Mouse (Mus musculus): ENCODE measurements at regions not wholly inside any gene's neighbourhood (a gene's known extent, or its start where the extent isn't known, plus 50 kb on each side); places are given as distances from the start of the nearest gene placed in this dataset.
"Not testable (repeated sequence)": the region's sequence is repeated elsewhere in the genome, so short reads cannot be mapped to it uniquely, and the experiment has no call there.

GRCm38 (mm10) chr1:98665584-98665983, 244.7 kb downstream of the Slco6d1 start:
- Histone ChIP-seq H3K4me3 (no peak overlapping the region), H3K9ac (no peak overlapping the region), H3K9me3 (no peaks in the 10 kb centered on the region), H3K36me3 (no peaks in the 10 kb centered on the region), H3K27ac (no peak overlapping the region), H3K4me2 (replicated peaks) (no peak overlapping the region), H3K4me1 (no peaks in the 10 kb centered on the region), H3K27me3 (replicated peaks) (no peaks in the 10 kb centered on the region)
- ATAC-seq (ENCODE audit: low FRiP score, low read depth): no peak
- WGBS: 88% methylated on average over 2 of the region's 2 CpGs

GRCm38 (mm10) chr1:98667426-98667825, 246.5 kb downstream of the Slco6d1 start:
- not testable (repeated sequence) for H3K4me1 ChIP-seq; H3K27me3 ChIP-seq (replicated peaks); H3K36me3 ChIP-seq; H3K9me3 ChIP-seq; H3K4me2 ChIP-seq (replicated peaks); ATAC-seq (ENCODE audit: low FRiP score, low read depth); H3K4me3 ChIP-seq; H3K9ac ChIP-seq; H3K27ac ChIP-seq
- 72% methylated on average over 2 of the region's 2 CpGs for WGBS

GRCm38 (mm10) chr1:98667887-98668286, 247.0 kb downstream of the Slco6d1 start:
- no peaks in the 10 kb centered on the region for H3K4me1 ChIP-seq
- ATAC-seq (ENCODE audit: low FRiP score, low read depth): no peak
- H3K4me3 ChIP-seq: no peak overlapping the region
- H3K9me3 ChIP-seq: no peaks in the 10 kb centered on the region
- H3K4me2 ChIP-seq (replicated peaks): no peak overlapping the region
- WGBS: 81% methylated on average over 1 of the region's 1 CpGs
- no peak overlapping the region for H3K9ac ChIP-seq
- H3K27ac ChIP-seq: no peak overlapping the region
- no peaks in the 10 kb centered on the region for H3K36me3 ChIP-seq
- no peaks in the 10 kb centered on the region for H3K27me3 ChIP-seq (replicated peaks)

GRCm38 (mm10) chr1:98668595-98668994, 247.7 kb downstream of the Slco6d1 start:
- no peaks in the 10 kb centered on the region for H3K27me3 ChIP-seq (replicated peaks)
- H3K9ac ChIP-seq: no peak overlapping the region
- no peak overlapping the region for H3K4me3 ChIP-seq
- WGBS: 33% methylated on average over 2 of the region's 2 CpGs
- no peak overlapping the region for H3K4me2 ChIP-seq (replicated peaks)
- 0 out of 2 replicates have a peak, but pooled peaks have one; percentile 66 for ATAC-seq (ENCODE audit: low FRiP score, low read depth)
- no peaks in the 10 kb centered on the region for H3K36me3 ChIP-seq
- H3K9me3 ChIP-seq: no peaks in the 10 kb centered on the region
- H3K4me1 ChIP-seq: no peaks in the 10 kb centered on the region
- no peak overlapping the region for H3K27ac ChIP-seq

GRCm38 (mm10) chr1:98678686-98679085, 257.8 kb downstream of the Slco6d1 start:
- H3K4me2 ChIP-seq (replicated peaks): no peak overlapping the region
- no peak for ATAC-seq (ENCODE audit: low FRiP score, low read depth)
- no peak overlapping the region for H3K4me3 ChIP-seq
- no peak overlapping the region for H3K9ac ChIP-seq
- no peaks in the 10 kb centered on the region for H3K36me3 ChIP-seq
- no peaks in the 10 kb centered on the region for H3K9me3 ChIP-seq
- H3K27me3 ChIP-seq (replicated peaks): no peaks in the 10 kb centered on the region
- no peak overlapping the region for H3K27ac ChIP-seq
- WGBS: 83% methylated on average over 3 of the region's 3 CpGs
- no peaks in the 10 kb centered on the region for H3K4me1 ChIP-seq

- no peak overlapping the region for H3K27ac ChIP-seq
- no peak for ATAC-seq (ENCODE audit: low FRiP score, low read depth)
- no peaks in the 10 kb centered on the region for H3K27me3 ChIP-seq (replicated peaks)
- 86% methylated on average over 2 of the region's 2 CpGs for WGBS
- no peaks in the 10 kb centered on the region for H3K36me3 ChIP-seq
- no peak overlapping the region for H3K9ac ChIP-seq
- H3K9me3 ChIP-seq: no peaks in the 10 kb centered on the region
- H3K4me3 ChIP-seq: no peak overlapping the region
- H3K4me1 ChIP-seq: no peaks in the 10 kb centered on the region
- H3K4me2 ChIP-seq (replicated peaks): no peak overlapping the region
Observed at GRCm38 (mm10) chr1:98713809-98714208, 292.9 kb downstream of the Slco6d1 start.

GRCm38 (mm10) chr1:98714307-98714706, 293.4 kb downstream of the Slco6d1 start:
- 93% methylated on average over 1 of the region's 1 CpGs for WGBS
- Histone ChIP-seq H3K4me2 (replicated peaks) (no peak overlapping the region), H3K36me3 (no peaks in the 10 kb centered on the region), H3K9me3 (no peaks in the 10 kb centered on the region), H3K27ac (no peak overlapping the region), H3K27me3 (replicated peaks) (no peaks in the 10 kb centered on the region), H3K9ac (no peak overlapping the region), H3K4me1 (no peaks in the 10 kb centered on the region), H3K4me3 (no peak overlapping the region)
- ATAC-seq (ENCODE audit: low FRiP score, low read depth): no peak

- H3K4me3 ChIP-seq: no peak overlapping the region
- no peak overlapping the region for H3K9ac ChIP-seq
- H3K27me3 ChIP-seq (replicated peaks): no peaks in the 10 kb centered on the region
- ATAC-seq (ENCODE audit: low FRiP score, low read depth): no peak
- no peak overlapping the region for H3K4me2 ChIP-seq (replicated peaks)
- 71% methylated on average over 1 of the region's 1 CpGs for WGBS
- H3K27ac ChIP-seq: no peak overlapping the region
- no peaks in the 10 kb centered on the region for H3K4me1 ChIP-seq
- H3K9me3 ChIP-seq: no peaks in the 10 kb centered on the region
- H3K36me3 ChIP-seq: no peaks in the 10 kb centered on the region
Observed at GRCm38 (mm10) chr1:98720595-98720994, 299.7 kb downstream of the Slco6d1 start.

- Histone ChIP-seq H3K36me3 (no peaks in the 10 kb centered on the region), H3K27ac (no peak overlapping the region), H3K4me3 (no peak overlapping the region), H3K4me2 (replicated peaks) (no peak overlapping the region), H3K9me3 (no peaks in the 10 kb centered on the region), H3K27me3 (replicated peaks) (no peaks in the 10 kb centered on the region), H3K9ac (no peak overlapping the region), H3K4me1 (no peaks in the 10 kb centered on the region)
- no peak for ATAC-seq (ENCODE audit: low FRiP score, low read depth)
- WGBS: 89% methylated on average over 3 of the region's 3 CpGs
Observed at GRCm38 (mm10) chr1:98727354-98728015, 306.6 kb downstream of the Slco6d1 start.

- Histone ChIP-seq H3K9me3 (no peaks in the 10 kb centered on the region), H3K27ac (no peak overlapping the region), H3K4me3 (no peak overlapping the region), H3K36me3 (no peaks in the 10 kb centered on the region), H3K4me1 (no peaks in the 10 kb centered on the region), H3K9ac (no peak overlapping the region), H3K4me2 (replicated peaks) (no peak overlapping the region), H3K27me3 (replicated peaks) (no peaks in the 10 kb centered on the region)
- no peak; the same call in 1 of the 2 replicates for ATAC-seq (ENCODE audit: low FRiP score, low read depth)
- WGBS: 14% methylated on average over 2 of the region's 2 CpGs
Observed at GRCm38 (mm10) chr1:98748886-98749285, 328.0 kb downstream of the Slco6d1 start.

- ATAC-seq (ENCODE audit: low FRiP score, low read depth): no peak
- H3K9me3 ChIP-seq: no peaks in the 10 kb centered on the region
- H3K27ac ChIP-seq: no peak overlapping the region
- no peak overlapping the region for H3K4me3 ChIP-seq
- WGBS: 93% methylated on average over 2 of the region's 2 CpGs
- no peaks in the 10 kb centered on the region for H3K4me1 ChIP-seq
- no peaks in the 10 kb centered on the region for H3K36me3 ChIP-seq
- H3K4me2 ChIP-seq (replicated peaks): no peak overlapping the region
- no peak overlapping the region for H3K9ac ChIP-seq
- H3K27me3 ChIP-seq (replicated peaks): no peaks in the 10 kb centered on the region
Observed at GRCm38 (mm10) chr1:98788528-98788927, 367.6 kb downstream of the Slco6d1 start.

GRCm38 (mm10) chr1:98793320-98793719, 372.4 kb downstream of the Slco6d1 start:
- Histone ChIP-seq H3K9me3 (no peaks in the 10 kb centered on the region), H3K4me2 (replicated peaks) (no peak overlapping the region), H3K36me3 (no peaks in the 10 kb centered on the region), H3K27ac (no peak overlapping the region), H3K9ac (no peak overlapping the region), H3K4me3 (no peak overlapping the region), H3K27me3 (replicated peaks) (no peaks in the 10 kb centered on the region), H3K4me1 (no peaks in the 10 kb centered on the region)
- ATAC-seq (ENCODE audit: low FRiP score, low read depth): no peak
- WGBS: 96% methylated on average over 3 of the region's 3 CpGs

GRCm38 (mm10) chr1:98812543-98812942, 391.6 kb downstream of the Slco6d1 start:
- ATAC-seq (ENCODE audit: low FRiP score, low read depth): no peak
- Histone ChIP-seq H3K36me3 (no peaks in the 10 kb centered on the region), H3K9me3 (no peaks in the 10 kb centered on the region), H3K4me2 (replicated peaks) (no peak overlapping the region), H3K4me1 (no peaks in the 10 kb centered on the region), H3K27ac (no peak overlapping the region), H3K4me3 (no peak overlapping the region), H3K27me3 (replicated peaks) (no peaks in the 10 kb centered on the region), H3K9ac (no peak overlapping the region)

All from neural tube, embryonic 12.5 days (tissue).